Mouse (Mus musculus) forebrain, embryonic 15.5 days (tissue): ENCODE measurements at regions not wholly inside any gene's neighbourhood (a gene's known extent, or its start where the extent isn't known, plus 50 kb on each side); places are given as distances from the start of the nearest gene placed in this dataset.

Source experiments
- ATAC-seq: fragments of 200-750 bp; cut with Nextera tagmentation; replicated peaks from 2 replicates; pipeline ENCODE4 v1.8.0; 2017; ENCODE audit warnings: mild to moderate bottlenecking, moderate TSS enrichment, moderate library complexity
- H3K27ac ChIP-seq: fragments of 300-500 bp; sonication (generic); replicated peaks from 2 replicates; pipeline ENCODE4 v1.5.1; 2015; ENCODE audit warnings: mild to moderate bottlenecking, inconsistent platforms
- H3K27me3 ChIP-seq: fragments of 300-500 bp; sonication (generic); 2 replicates; pipeline ENCODE4 v1.6.1; 2015; ENCODE audit warnings: inconsistent platforms
- H3K36me3 ChIP-seq: fragments of 300-500 bp; sonication (generic); 2 replicates; pipeline ENCODE4 v1.6.1; 2015; ENCODE audit warnings: mild to moderate bottlenecking, inconsistent platforms
- H3K4me1 ChIP-seq: fragments of 300-500 bp; sonication (generic); 2 replicates; pipeline ENCODE4 v1.6.1; 2015; ENCODE audit warnings: inconsistent platforms
- H3K4me2 ChIP-seq: fragments of 300-500 bp; sonication (generic); replicated peaks from 2 replicates; pipeline ENCODE4 v1.6.1; 2015; ENCODE audit warnings: mild to moderate bottlenecking, inconsistent platforms
- H3K4me3 ChIP-seq: fragments of 300-500 bp; sonication (generic); 2 replicates; pipeline ENCODE4 v1.5.1; 2015; ENCODE audit warnings: mild to moderate bottlenecking, inconsistent platforms
- H3K9ac ChIP-seq: fragments of 300-500 bp; sonication (generic); replicated peaks from 2 replicates; pipeline ENCODE4 v1.6.1; 2015; ENCODE audit warnings: mild to moderate bottlenecking, inconsistent platforms
- H3K9me3 ChIP-seq: fragments of 300-500 bp; sonication (generic); 2 replicates; pipeline ENCODE4 v1.6.1; 2016; ENCODE audit warnings: inconsistent platforms
- WGBS: fragments of 180-500 bp; shearing (Covaris S2); methylation state at CpG from one replicate; pipeline ENCODE4 v1.1.7; 2015; ENCODE audit warnings: mixed read lengths; 5-methylcytosine and 5-hydroxymethylcytosine counted together

GRCm38 (mm10) chr14:108334879-108335278 is 579.1 kb downstream of the Slitrk1 start:
- H3K27me3 ChIP-seq, result no peaks in the 10 kb centered on the region
- no peaks in the 10 kb centered on the region for H3K36me3 ChIP-seq
- WGBS, result 81% methylated on average over 3 of the region's 3 CpGs
- H3K27ac ChIP-seq, result no peak overlapping the region
- no peaks in the 10 kb centered on the region for H3K9me3 ChIP-seq
- no peaks in the 10 kb centered on the region for H3K4me1 ChIP-seq
- H3K9ac ChIP-seq, result no peak overlapping the region
- no peak overlapping the region for H3K4me3 ChIP-seq
- ATAC-seq, result no peak
- no peak overlapping the region for H3K4me2 ChIP-seq

DNA sequence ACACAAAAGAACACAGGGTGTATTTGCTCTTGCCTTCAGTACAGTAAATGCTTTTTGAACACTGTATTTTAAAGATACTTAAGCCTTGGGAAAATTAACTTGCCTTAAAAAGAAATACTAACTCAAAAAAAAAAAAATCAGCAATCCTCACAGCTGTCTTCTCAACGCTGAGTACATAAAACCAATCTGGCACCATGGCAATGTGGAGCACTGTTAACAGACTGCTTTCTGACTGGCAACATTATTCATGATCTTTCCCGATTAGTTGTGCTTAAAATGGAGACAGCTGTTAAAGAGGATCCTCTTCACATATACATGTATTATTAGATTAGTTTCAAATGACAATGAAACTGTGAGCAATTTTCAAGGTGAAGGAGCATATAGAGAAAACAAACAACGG is 587.5 kb downstream of the Slitrk1 start:
- no peaks in the 10 kb centered on the region for H3K27me3 ChIP-seq
- no peaks in the 10 kb centered on the region for H3K4me1 ChIP-seq
- WGBS, result 51% methylated on average over 3 of the region's 3 CpGs
- no peak overlapping the region for H3K4me3 ChIP-seq
- no peak overlapping the region for H3K4me2 ChIP-seq
- ATAC-seq, result peak; percentile 70
- H3K9me3 ChIP-seq, result no peaks in the 10 kb centered on the region
- H3K27ac ChIP-seq, result peak overlapping the region; percentile 53; the same call in 1 of the 2 replicates
- no peak overlapping the region for H3K9ac ChIP-seq
- no peaks in the 10 kb centered on the region for H3K36me3 ChIP-seq

- no peaks in the 10 kb centered on the region for H3K9me3 ChIP-seq
- no peak overlapping the region for H3K4me2 ChIP-seq
- no peak overlapping the region for H3K4me3 ChIP-seq
- H3K27ac ChIP-seq, result no peak overlapping the region
- peak; percentile 48; the same call in 1 of the 2 replicates for ATAC-seq
- no peaks in the 10 kb centered on the region for H3K4me1 ChIP-seq
- no peaks in the 10 kb centered on the region for H3K27me3 ChIP-seq
- WGBS, result 71% methylated on average over 1 of the region's 1 CpGs
- no peak overlapping the region for H3K9ac ChIP-seq
- no peaks in the 10 kb centered on the region for H3K36me3 ChIP-seq
Observed at GRCm38 (mm10) chr14:108323364-108324037, 590.5 kb downstream of the Slitrk1 start.

DNA sequence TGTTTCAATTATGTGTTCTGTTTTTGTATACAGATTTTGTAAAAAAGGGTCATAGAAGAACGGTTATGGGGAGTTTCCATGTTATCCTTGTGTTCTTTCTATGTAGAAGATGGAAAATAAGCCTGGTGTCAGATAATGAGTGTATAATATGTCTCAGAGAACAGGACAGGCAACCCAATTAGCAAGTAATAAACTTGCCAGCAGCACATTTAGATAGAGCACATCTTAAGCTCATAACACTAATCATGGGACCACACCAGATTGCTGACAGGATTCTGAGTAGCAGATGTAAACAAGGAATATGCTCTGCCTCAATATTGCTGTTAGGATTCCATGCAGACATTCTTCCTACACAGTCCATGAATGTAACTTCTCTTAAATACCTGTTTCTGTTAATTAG is 606.3 kb downstream of the Slitrk1 start:
- Histone ChIP-seq H3K4me2 (no peak overlapping the region), H3K9ac (no peak overlapping the region), H3K4me1 (no peaks in the 10 kb centered on the region), H3K27me3 (no peaks in the 10 kb centered on the region), H3K4me3 (no peak overlapping the region), H3K36me3 (no peaks in the 10 kb centered on the region), H3K27ac (no peak overlapping the region), H3K9me3 (no peaks in the 10 kb centered on the region)
- peak; percentile 58; the same call in 1 of the 2 replicates for ATAC-seq
- 69% methylated on average over 1 of the region's 1 CpGs for WGBS

GRCm38 (mm10) chr14:108279630-108280029 is 634.3 kb downstream of the Slitrk1 start:
- H3K9ac ChIP-seq, result no peak overlapping the region
- H3K27ac ChIP-seq, result no peak overlapping the region
- no peak overlapping the region for H3K4me3 ChIP-seq
- H3K4me2 ChIP-seq, result no peak overlapping the region
- no peaks in the 10 kb centered on the region for H3K9me3 ChIP-seq
- WGBS, result 93% methylated on average over 3 of the region's 3 CpGs
- H3K36me3 ChIP-seq, result no peaks in the 10 kb centered on the region
- H3K4me1 ChIP-seq, result no peaks in the 10 kb centered on the region
- H3K27me3 ChIP-seq, result no peaks in the 10 kb centered on the region
- no peak for ATAC-seq

DNA sequence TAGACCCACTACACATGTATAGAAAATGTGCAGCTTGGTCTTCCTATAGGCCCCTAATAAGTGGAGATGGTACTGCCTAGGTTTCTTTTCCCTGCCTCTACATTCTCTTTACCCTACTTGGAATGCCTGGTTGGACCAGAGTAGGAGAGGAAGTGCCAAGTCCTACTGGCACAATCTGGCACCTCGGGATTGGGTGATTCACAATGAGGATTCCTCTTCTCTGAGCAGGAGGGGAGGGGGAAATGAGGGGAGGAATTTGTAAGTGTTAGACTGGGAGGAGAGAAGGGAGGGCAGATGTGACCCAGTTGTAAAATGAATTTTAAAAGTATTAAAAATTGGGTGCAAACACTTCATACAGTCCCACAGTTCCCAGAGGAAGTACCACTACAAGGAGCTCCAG is 652.9 kb downstream of the Slitrk1 start:
- no peak overlapping the region for H3K4me3 ChIP-seq
- no peak overlapping the region for H3K4me2 ChIP-seq
- no peaks in the 10 kb centered on the region for H3K27me3 ChIP-seq
- no peaks in the 10 kb centered on the region for H3K36me3 ChIP-seq
- no peaks in the 10 kb centered on the region for H3K4me1 ChIP-seq
- no peak for ATAC-seq
- WGBS, result 50% methylated on average over 1 of the region's 1 CpGs
- H3K9me3 ChIP-seq, result no peaks in the 10 kb centered on the region
- no peak overlapping the region for H3K27ac ChIP-seq
- no peak overlapping the region for H3K9ac ChIP-seq

- Histone ChIP-seq H3K4me1 (no peaks in the 10 kb centered on the region), H3K27ac (no peak overlapping the region), H3K27me3 (no peaks in the 10 kb centered on the region), H3K36me3 (no peaks in the 10 kb centered on the region), H3K9ac (no peak overlapping the region), H3K4me2 (no peak overlapping the region), H3K9me3 (no peaks in the 10 kb centered on the region), H3K4me3 (no peak overlapping the region)
- WGBS, result 68% methylated on average over 8 of the region's 8 CpGs
- ATAC-seq, result no peak
Observed at GRCm38 (mm10) chr14:108247365-108247764, 666.6 kb downstream of the Slitrk1 start.

DNA sequence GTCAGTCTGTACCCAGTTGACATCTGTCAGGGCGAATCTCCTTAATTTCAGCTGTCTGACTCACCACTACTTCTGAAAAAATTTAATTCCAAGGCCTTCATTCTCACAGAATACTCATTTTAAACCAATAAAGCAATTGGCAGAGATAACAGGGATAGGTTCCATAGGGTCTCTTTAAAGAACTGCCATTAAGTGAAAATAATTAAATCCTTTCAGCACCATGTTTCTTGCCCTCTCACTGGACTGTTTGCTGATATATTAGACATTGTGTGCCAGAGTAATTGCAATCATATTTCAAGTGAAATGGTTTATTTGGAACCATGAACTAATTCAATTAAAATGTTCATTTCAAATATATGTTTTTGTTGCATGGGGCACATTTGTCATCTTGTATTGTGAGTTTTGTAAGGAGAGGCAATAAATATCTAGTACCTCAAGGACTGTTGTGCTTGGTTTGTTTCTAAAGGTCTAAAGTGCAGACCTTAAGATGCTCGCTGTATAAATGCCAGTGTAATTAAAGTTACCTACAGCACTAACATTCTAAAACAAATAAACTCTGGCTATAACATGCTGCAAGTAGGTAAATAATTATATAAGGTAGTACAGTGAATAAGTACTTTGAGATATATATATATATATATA is 688.4 kb downstream of the Slitrk1 start:
- H3K9ac ChIP-seq, result no peak overlapping the region
- H3K4me2 ChIP-seq, result no peak overlapping the region
- no peaks in the 10 kb centered on the region for H3K4me1 ChIP-seq
- no peak for ATAC-seq
- no peaks in the 10 kb centered on the region for H3K36me3 ChIP-seq
- no peak overlapping the region for H3K4me3 ChIP-seq
- H3K27me3 ChIP-seq, result no peaks in the 10 kb centered on the region
- no peaks in the 10 kb centered on the region for H3K9me3 ChIP-seq
- H3K27ac ChIP-seq, result no peak overlapping the region
- 87% methylated on average over 2 of the region's 2 CpGs for WGBS

DNA sequence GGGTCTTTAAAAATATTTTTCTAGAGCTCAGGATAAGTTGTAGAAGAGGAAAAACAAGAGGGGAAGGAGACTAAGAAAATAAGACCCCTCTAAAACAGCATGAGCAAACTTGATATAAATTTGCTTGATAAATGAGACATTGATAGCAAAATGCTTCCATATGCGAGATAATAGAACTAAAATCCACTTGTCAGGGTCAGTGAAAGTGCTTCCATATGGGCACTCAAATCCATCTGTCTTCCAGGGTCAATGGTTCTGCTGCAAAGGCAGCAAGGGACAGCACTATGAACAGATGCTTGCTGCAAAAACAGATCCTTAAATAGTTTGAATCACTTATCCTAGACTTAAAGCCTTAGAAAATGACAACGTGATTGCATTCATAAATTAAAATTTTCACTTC is 704.7 kb downstream of the Slitrk1 start:
- no peaks in the 10 kb centered on the region for H3K27me3 ChIP-seq
- no peak overlapping the region for H3K4me3 ChIP-seq
- no peak for ATAC-seq
- H3K9me3 ChIP-seq, result no peaks in the 10 kb centered on the region
- no peaks in the 10 kb centered on the region for H3K4me1 ChIP-seq
- 77% methylated on average over 2 of the region's 2 CpGs for WGBS
- no peak overlapping the region for H3K4me2 ChIP-seq
- no peaks in the 10 kb centered on the region for H3K36me3 ChIP-seq
- no peak overlapping the region for H3K9ac ChIP-seq
- H3K27ac ChIP-seq, result no peak overlapping the region

DNA sequence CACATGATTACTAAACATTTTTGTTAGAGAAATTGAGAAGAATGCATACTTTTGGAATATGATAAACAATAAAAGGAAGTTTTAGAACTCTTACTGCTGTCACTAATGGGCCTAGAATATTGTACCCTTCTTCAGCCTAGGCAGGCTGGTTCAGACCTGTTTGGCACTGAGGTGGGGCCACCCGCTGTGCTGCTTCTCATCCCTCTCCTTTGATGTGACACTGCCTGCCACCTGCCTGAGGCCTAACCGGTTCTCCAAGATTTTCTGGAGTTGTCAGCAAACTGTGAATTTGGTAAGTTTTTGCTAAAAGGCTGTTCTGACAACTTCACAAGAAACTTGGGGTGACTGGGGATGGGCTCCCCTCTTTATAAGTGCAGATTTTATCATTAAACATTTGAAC is 714.8 kb downstream of the Slitrk1 start:
- H3K36me3 ChIP-seq, result no peaks in the 10 kb centered on the region
- no peak overlapping the region for H3K27ac ChIP-seq
- H3K4me2 ChIP-seq, result no peak overlapping the region
- no peaks in the 10 kb centered on the region for H3K9me3 ChIP-seq
- H3K27me3 ChIP-seq, result no peaks in the 10 kb centered on the region
- WGBS, result 40% methylated on average over 2 of the region's 2 CpGs
- ATAC-seq, result no peak
- H3K4me3 ChIP-seq, result no peak overlapping the region
- H3K4me1 ChIP-seq, result no peaks in the 10 kb centered on the region
- H3K9ac ChIP-seq, result no peak overlapping the region

GRCm38 (mm10) chr14:108180920-108181319 is 733.0 kb downstream of the Slitrk1 start:
- no peak overlapping the region for H3K27ac ChIP-seq

GRCm38 (mm10) chr14:108175275-108175860 is 738.6 kb downstream of the Slitrk1 start:
- Histone ChIP-seq H3K4me3 (no peak overlapping the region), H3K4me2 (no peak overlapping the region), H3K4me1 (no peaks in the 10 kb centered on the region), H3K9ac (no peak overlapping the region), H3K27ac (no peak overlapping the region), H3K36me3 (no peaks in the 10 kb centered on the region), H3K27me3 (no peaks in the 10 kb centered on the region), H3K9me3 (no peaks in the 10 kb centered on the region)
- ATAC-seq, result no peak
- 74% methylated on average over 2 of the region's 2 CpGs for WGBS

More at GRCm38 (mm10) chr14:108180920-108181319, 733.0 kb downstream of the Slitrk1 start:
- 95% methylated on average over 1 of the region's 2 CpGs for WGBS
- Histone ChIP-seq H3K36me3 (no peaks in the 10 kb centered on the region), H3K4me3 (no peak overlapping the region), H3K27me3 (no peaks in the 10 kb centered on the region), H3K9ac (no peak overlapping the region), H3K4me1 (no peaks in the 10 kb centered on the region), H3K4me2 (no peak overlapping the region), H3K9me3 (no peaks in the 10 kb centered on the region)
- ATAC-seq, result no peak
